Mouse (Mus musculus) E14TG2a.4 (cell line): ENCODE measurements around the gene Cdrt4.
A peak's percentile ranks its signal among the peaks of the same experiment; 100 is the strongest.

Experiments used
- H3K27me3 ChIP-seq: 2 replicates; pipeline ENCODE4 v1.6.1; 2014; ENCODE audit warnings: low read length, control low read depth; ENCODE audit not compliant: insufficient read depth
- H3K36me3 ChIP-seq: 2 replicates; pipeline ENCODE4 v1.6.1; 2014; ENCODE audit warnings: low read length, control low read depth; ENCODE audit not compliant: insufficient read depth
- H3K4me1 ChIP-seq: replicated peaks from 2 replicates; pipeline ENCODE4 v1.6.1; 2014; ENCODE audit warnings: low read depth, low read length, control low read depth
- H3K4me3 ChIP-seq: replicated peaks from 2 replicates; pipeline ENCODE4 v1.5.1; 2014; ENCODE audit warnings: mild to moderate bottlenecking, low read length
- H3K9me3 ChIP-seq: 2 replicates; pipeline ENCODE4 v1.6.1; 2014; ENCODE audit warnings: low read length, control low read depth
- CTCF ChIP-seq: conservative IDR thresholded peaks from 2 replicates; pipeline ENCODE4 v1.5.1; 2014; ENCODE audit warnings: low read length
- NANOG ChIP-seq: IDR thresholded peaks from 2 replicates; pipeline ENCODE4 v1.6.1; 2014; ENCODE audit warnings: borderline replicate concordance, low read length, mixed read lengths
- POU5F1 ChIP-seq: IDR thresholded peaks from 2 replicates; pipeline ENCODE4 v1.6.1; 2014; ENCODE audit warnings: low read length, borderline replicate concordance

Cdrt4 gene

DNA sequence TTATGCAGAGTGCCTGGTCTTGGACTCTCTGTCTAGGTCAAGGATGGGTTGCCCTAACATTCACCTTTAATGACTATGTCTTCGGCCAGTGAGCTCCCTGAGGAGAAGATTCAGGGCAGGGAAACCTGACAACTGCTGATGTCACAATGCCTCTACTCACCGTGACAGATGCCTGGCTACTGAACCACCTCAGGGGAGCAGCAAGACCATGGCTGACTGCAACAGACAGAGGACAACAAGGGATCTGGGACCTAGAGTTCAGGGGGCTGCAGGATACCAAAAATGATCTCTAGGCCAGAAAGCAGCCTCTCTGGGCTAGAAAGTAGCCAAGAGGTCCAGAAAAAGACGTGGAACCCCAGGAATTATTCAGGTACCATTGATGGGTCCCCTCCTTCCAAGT lies at the start of gene Cdrt4:
TSS of gene Cdrt4 (plus strand) at position 182 of the 400 bp plus-strand sequence.
- Histone ChIP-seq H3K9me3 (no peaks in the 10 kb centered on the region), H3K4me3 (no peak within 1 kb of the TSS), H3K4me1 (peaks cover 36% of the 10 kb centered on the region), H3K36me3 (no peaks in the 10 kb centered on the region), H3K27me3 (peaks cover 2% of the 10 kb centered on the region; the same call in 1 of the 2 replicates)
- no peak for TF ChIP-seq NANOG
- no peak for TF ChIP-seq CTCF
- no peak for TF ChIP-seq POU5F1

DNA sequence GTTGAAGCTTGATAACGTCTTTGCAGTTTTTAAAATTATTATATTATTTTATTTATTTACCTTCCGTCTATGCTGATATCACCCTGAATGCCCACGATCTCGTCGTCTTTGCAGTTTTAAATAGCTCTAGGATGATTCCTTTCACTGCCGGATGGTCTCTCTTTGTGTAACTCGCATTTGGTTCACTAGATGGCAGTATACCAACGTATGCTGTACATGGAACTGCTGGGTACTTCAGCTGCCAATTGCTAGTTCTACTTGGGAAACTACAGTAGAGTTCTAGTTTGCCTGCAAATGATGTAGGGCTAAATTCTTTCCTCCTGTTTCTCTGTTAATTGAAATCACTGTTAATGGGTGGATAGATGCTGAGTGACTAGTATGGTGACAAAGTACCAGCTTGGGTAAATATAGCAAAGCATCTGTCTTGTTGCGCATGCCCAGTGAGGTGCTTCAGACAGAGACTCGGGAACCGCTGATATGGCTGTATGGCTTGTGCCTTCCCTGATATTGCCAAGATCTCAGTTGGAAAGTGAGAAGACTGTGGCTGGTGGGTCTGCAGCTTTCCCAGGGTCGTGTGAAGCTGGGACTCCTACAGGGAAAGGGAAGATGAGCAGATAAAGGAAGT lies 49.2 kb upstream of the Cdrt4 start:
- H3K36me3 ChIP-seq, result peaks cover 11% of the 10 kb centered on the region
- H3K27me3 ChIP-seq, result no peaks in the 10 kb centered on the region
- H3K4me1 ChIP-seq, result peaks cover 10% of the 10 kb centered on the region
- no peak for TF ChIP-seq POU5F1
- TF ChIP-seq NANOG, result no peak
- TF ChIP-seq CTCF, result peak; percentile 62
- H3K4me3 ChIP-seq, result no peak overlapping the region
- peaks cover 3% of the 10 kb centered on the region; the same call in 1 of the 2 replicates for H3K9me3 ChIP-seq

DNA sequence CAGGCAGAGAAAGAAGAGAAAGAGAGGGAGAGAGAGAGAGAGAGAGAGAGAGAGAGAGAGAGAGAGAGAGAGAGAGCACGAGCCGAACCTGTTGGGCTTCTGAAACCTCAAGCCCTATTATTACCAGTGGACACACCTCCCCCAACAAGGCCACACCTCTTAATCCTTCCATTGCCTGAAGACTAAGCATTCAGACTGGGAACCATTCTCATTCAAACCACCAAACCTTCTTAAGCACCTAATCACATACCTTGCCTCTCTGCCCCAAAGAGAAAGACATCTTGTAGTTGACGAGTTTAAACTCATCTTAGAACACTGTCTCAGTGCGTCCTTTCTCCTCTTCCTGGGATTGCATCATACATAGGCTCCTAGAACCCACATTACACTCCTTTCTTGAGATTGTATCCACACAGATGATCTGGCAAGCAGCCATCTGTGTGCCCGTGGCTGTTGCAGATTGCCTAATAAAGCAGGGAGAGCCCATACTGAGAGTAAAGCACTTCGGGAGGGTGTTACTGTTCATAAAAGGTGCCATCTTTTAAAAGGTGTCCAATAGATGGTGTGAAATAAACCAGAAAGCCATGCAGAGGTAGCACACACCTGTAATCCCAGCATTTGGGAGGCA lies 47.0 kb upstream of the Cdrt4 start:
- Histone ChIP-seq H3K36me3 (no peaks in the 10 kb centered on the region), H3K27me3 (no peaks in the 10 kb centered on the region), H3K4me1 (peaks cover 10% of the 10 kb centered on the region), H3K9me3 (peaks cover 3% of the 10 kb centered on the region; the same call in 1 of the 2 replicates), H3K4me3 (no peak overlapping the region)
- no peak for TF ChIP-seq NANOG

DNA sequence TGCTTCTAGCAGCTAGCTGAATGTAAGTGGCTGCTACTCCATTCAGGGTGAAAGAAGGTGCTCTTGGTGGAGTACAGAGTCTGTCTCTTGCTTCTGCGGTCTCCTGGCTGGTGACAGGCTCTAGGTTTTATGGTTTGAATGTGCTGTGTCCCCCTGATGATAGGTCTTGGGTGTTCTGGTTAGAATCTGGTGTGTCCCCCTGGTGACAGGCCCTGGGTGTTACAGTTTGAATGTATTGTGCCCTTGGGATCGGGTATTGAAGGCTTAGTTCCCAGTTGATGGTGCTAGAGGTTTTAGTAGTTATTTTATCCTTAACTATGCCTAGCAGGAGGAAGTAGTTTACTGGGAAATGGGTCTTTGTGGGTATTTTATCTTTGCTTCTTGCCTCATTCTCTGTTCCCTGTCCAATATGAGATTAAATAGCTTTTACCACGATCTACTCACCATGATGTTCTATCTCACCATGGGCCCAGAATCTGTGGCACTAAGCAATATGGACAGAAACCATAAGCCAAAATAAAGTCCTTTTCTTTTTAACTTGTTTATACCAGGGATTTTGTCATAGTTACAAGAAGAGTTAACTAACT lies 41.2 kb upstream of the Cdrt4 start:
- Histone ChIP-seq H3K36me3 (no peaks in the 10 kb centered on the region), H3K27me3 (no peaks in the 10 kb centered on the region), H3K9me3 (peaks cover 3% of the 10 kb centered on the region; the same call in 1 of the 2 replicates), H3K4me1 (no peaks in the 10 kb centered on the region), H3K4me3 (no peak overlapping the region)
- TF ChIP-seq CTCF, result peak; percentile 26
- no peak for TF ChIP-seq POU5F1
- no peak for TF ChIP-seq NANOG

DNA sequence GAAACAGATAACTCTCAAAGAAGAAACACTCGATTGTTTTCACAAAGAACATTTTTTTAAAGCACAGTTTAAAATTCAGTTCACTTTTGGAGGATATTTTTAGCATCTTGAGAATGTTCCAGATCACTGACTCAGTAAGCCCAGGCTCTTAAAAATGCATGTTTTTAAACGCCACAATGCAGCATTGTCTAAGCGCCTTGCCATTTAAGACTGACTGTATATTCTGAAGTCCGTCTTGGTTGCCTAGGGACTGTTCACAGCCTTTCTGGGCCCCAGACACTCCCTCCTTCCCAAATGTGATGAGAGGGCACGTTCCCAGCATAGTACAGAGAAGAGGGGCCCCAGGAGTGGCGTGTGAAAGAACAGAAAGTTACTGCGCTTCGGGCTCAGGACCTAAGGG lies 39.6 kb upstream of the Cdrt4 start:
- Histone ChIP-seq H3K9me3 (no peaks in the 10 kb centered on the region), H3K4me1 (no peaks in the 10 kb centered on the region), H3K27me3 (no peaks in the 10 kb centered on the region), H3K36me3 (no peaks in the 10 kb centered on the region), H3K4me3 (no peak overlapping the region)
- TF ChIP-seq POU5F1 (no peak), NANOG (no peak), CTCF (no peak)

DNA sequence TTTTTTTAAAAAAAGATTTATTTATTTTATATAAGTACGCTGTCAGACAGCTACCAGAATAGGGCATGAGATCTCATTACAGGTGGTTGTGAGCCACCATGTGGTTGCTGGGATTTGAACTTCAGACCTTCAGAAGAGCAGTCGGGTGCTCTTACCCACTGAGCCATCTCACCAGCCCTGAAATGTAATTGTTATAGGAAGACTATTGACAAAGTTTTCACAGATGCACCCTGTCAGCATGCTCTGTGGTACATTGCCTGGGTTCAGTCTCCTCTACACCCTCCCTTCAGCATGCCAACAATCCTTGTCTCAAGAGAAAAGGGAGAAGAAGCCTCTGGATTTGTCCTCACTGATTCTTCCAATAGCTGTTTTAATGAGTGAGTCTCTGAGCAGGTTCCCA lies 37.9 kb upstream of the Cdrt4 start:
- Histone ChIP-seq H3K36me3 (no peaks in the 10 kb centered on the region), H3K27me3 (no peaks in the 10 kb centered on the region), H3K4me1 (no peaks in the 10 kb centered on the region), H3K4me3 (no peak overlapping the region), H3K9me3 (peaks cover 3% of the 10 kb centered on the region)
- no peak for TF ChIP-seq NANOG
- TF ChIP-seq POU5F1, result no peak
- no peak for TF ChIP-seq CTCF

DNA sequence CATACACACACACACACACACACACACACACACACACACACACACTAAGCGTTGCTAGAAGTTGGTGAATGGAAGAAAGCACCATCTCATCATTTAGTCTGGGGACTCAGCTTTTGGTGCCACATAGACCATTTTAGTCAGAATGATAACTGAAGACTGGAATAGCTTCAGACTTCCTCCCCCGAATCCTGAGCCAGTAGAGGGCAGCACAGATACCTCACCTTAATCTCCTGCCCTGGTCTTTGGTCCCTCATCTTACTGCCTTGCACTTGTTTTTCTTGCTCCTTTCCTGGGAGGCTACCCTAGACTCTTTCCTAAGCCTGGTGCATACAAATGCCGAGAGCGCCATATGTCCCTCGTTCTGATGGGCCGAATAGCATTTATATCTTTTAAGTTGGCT lies 36.5 kb upstream of the Cdrt4 start:
- no peak overlapping the region for H3K4me3 ChIP-seq
- no peaks in the 10 kb centered on the region for H3K27me3 ChIP-seq
- no peaks in the 10 kb centered on the region for H3K36me3 ChIP-seq
- TF ChIP-seq NANOG, result no peak
- TF ChIP-seq CTCF, result peak; percentile 48
- H3K9me3 ChIP-seq, result peaks cover 17% of the 10 kb centered on the region
- no peaks in the 10 kb centered on the region for H3K4me1 ChIP-seq

DNA sequence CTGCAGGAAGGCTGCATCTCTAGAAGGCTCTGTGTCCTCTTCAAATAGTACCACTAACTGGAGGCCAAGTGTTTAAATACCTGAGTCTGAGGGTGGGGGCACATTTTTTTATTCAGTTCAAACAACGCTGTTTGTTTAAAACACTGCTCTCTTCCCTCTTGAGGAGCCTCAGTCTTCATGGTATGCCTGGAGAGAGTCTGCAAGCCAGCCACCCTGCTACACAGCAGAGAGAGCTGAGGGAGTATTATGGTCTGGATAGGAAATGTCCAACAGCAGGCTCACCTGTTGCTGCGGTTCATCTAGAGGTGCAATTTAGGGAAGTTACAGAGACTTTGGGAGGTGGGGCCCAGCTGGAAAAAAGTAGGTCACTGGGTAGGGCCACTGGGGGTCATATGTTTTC lies 35.5 kb upstream of the Cdrt4 start:
- H3K27me3 ChIP-seq, result peaks cover 7% of the 10 kb centered on the region
- H3K4me1 ChIP-seq, result peaks cover 4% of the 10 kb centered on the region; the same call in 1 of the 2 replicates
- peaks cover 18% of the 10 kb centered on the region for H3K9me3 ChIP-seq
- no peak for TF ChIP-seq POU5F1
- no peak for TF ChIP-seq CTCF
- TF ChIP-seq NANOG, result no peak
- H3K4me3 ChIP-seq, result no peak overlapping the region
- H3K36me3 ChIP-seq, result no peaks in the 10 kb centered on the region

DNA sequence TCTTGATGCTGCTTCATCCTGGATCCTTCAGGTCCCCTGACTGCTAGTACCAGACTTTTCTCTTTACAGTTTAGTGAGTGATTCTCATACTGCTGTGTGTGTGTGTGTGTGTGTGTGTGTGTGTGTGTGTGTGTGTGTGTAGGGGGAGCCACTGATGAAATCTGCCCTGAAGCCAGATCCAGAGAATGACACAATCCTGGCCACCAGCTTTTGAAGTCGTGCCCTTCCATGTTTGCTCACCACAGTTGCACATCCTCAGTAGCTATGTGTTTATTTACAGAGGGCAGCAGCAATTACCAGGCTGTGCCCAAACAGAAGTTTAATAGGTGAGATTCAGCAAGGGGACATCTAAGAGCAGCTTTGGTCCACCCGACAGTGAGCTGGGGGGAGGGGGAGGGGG lies 34.2 kb upstream of the Cdrt4 start:
- TF ChIP-seq POU5F1 (no peak), CTCF (no peak), NANOG (no peak)
- H3K4me3 ChIP-seq, result no peak overlapping the region
- H3K9me3 ChIP-seq, result peaks cover 18% of the 10 kb centered on the region
- no peaks in the 10 kb centered on the region for H3K36me3 ChIP-seq
- peaks cover 12% of the 10 kb centered on the region for H3K4me1 ChIP-seq
- H3K27me3 ChIP-seq, result peaks cover 7% of the 10 kb centered on the region
